Mouse (Mus musculus) bone marrow, adult 2 months (tissue): ENCODE data around the gene A630095N17Rik.

Experiments used
- CTCF ChIP-seq: fragments of 200-500 bp; IDR thresholded peaks from 2 replicates; pipeline ENCODE4 v1.5.1; 2011; ENCODE audit warnings: low read length, control low read depth; ENCODE audit not compliant: control insufficient read depth, insufficient read depth
- POLR2A ChIP-seq: fragments of 200-500 bp; IDR thresholded peaks from 2 replicates; pipeline ENCODE4 v1.6.1; 2011; ENCODE audit warnings: low read depth, mild to moderate bottlenecking, control low read depth, low read length, borderline replicate concordance; ENCODE audit not compliant: control insufficient read depth

- TF ChIP-seq CTCF (no peak), POLR2A (no peak)
Measured at GRCm38 (mm10) chr1:75190577-75190976, 41.3 kb downstream of the A630095N17Rik start.
